Mouse (Mus musculus): Measurements from ENCODE around the gene Rela. TPM values are rescaled to one million over a fixed set of nuclear protein-coding genes. Genes with fewer than 3 reads are reported as not detected.

Rela gene
- total RNA-seq, 2 experiments from 2014 or later: 21.3 to 21.9 TPM

- intact Hi-C loops (cut with DNase I): loop anchor here (10.0 kb wide), 2 partner anchors 164 to 204 kb away; partner anchors contain the start of gene Tigd3
- peak in 1 of 2 experiments; percentile 67 for DNase-seq (ENCODE audit: extremely low spot score in 1 of 2, low spot score in 2 of 2)
These were observed 53.1 kb downstream of the Rela start for GRCm38 (mm10) chr19:5690343-5690735.

- no peak for DNase-seq (ENCODE audit: extremely low spot score in 1 of 2, low spot score in 2 of 2)
- intact Hi-C loops (cut with DNase I): loop anchor here (10.0 kb wide), 2 partner anchors 163 to 203 kb away; partner anchors contain the start of gene Tigd3
These were observed 54.3 kb downstream of the Rela start for GRCm38 (mm10) chr19:5691601-5692000.

- peak in 1 of 2 experiments; percentile 88 for DNase-seq (ENCODE audit: extremely low spot score in 1 of 2, low spot score in 2 of 2)
- intact Hi-C loops (cut with DNase I): loop anchor here (10.0 kb wide), 2 partner anchors 163 to 203 kb away; partner anchors contain the start of gene Tigd3
These were observed 55.0 kb downstream of the Rela start for GRCm38 (mm10) chr19:5692086-5692912.

GRCm38 (mm10) chr19:5692913-5693396 lies 55.7 kb downstream of the Rela start:
- intact Hi-C loops (cut with DNase I): loop anchor here (10.0 kb wide), 2 partner anchors 162 to 202 kb away; partner anchors contain the start of gene Tigd3
- no peak for DNase-seq (ENCODE audit: extremely low spot score in 1 of 2, low spot score in 2 of 2)

GRCm38 (mm10) chr19:5693801-5694200 lies 56.5 kb downstream of the Rela start:
- intact Hi-C loops (cut with DNase I): loop anchor here (10.0 kb wide), 2 partner anchors 161 to 201 kb away; partner anchors contain the start of gene Tigd3
- DNase-seq (ENCODE audit: extremely low spot score in 1 of 2, low spot score in 2 of 2): no peak

- intact Hi-C loops (cut with DNase I): loop anchor here (10.0 kb wide), 2 partner anchors 159 to 199 kb away; partner anchors contain the start of gene Tigd3
- DNase-seq (ENCODE audit: extremely low spot score in 1 of 2, low spot score in 2 of 2): no peak
These were observed 58.7 kb downstream of the Rela start for GRCm38 (mm10) chr19:5695849-5696462.

Small RNA genes lying within 50 kb of the gene (microRNA-seq; reads per million reads assigned to microRNA genes)
- 2.3 reads per million for gene Mir6987

Other genes starting within 250 kb of the Rela start
- 10 to 100 TPM; 80.1 to 97.5 TPM for gene Sart1, start 248.8 kb upstream of the Rela start, total RNA-seq (2021)
- not detected for gene Tsga10ip, start 235.0 kb upstream of the Rela start, total RNA-seq (2021)
- 100 to 1,000 TPM; 188 to 190 TPM for gene Drap1, start 212.5 kb upstream of the Rela start, total RNA-seq (2021)
- 10 to 100 TPM; 60.0 to 65.6 TPM for gene AI837181, start 212.3 kb upstream of the Rela start, total RNA-seq (2021)
- not detected for gene Fosl1, start 189.9 kb upstream of the Rela start, total RNA-seq (2021)
- gene Ccdc85b, start 179.6 kb upstream of the Rela start, total RNA-seq (2021): 10 to 100 TPM; 21.9 to 24.0 TPM
- gene Fibp, start 176.9 kb upstream of the Rela start, total RNA-seq (2021): 10 to 100 TPM; 89.9 to 90.4 TPM
- gene Ctsw, start 169.0 kb upstream of the Rela start, total RNA-seq (2021): 1 to 10 TPM; 2.5 to 4.9 TPM
- 10 to 100 TPM; 18.3 to 18.6 TPM for gene Efemp2, start 163.5 kb upstream of the Rela start, total RNA-seq (2021)
- 10 to 100 TPM; 32.2 to 33.3 TPM for gene Mus81, start 149.1 kb upstream of the Rela start, total RNA-seq (2021)
- 1,000 to 10,000 TPM; 1,943 to 1,967 TPM for gene Cfl1, start 147.0 kb upstream of the Rela start, total RNA-seq (2021)
- gene 1700020D05Rik, start 133.7 kb upstream of the Rela start, total RNA-seq (2021): 1 to 10 TPM; 4.8 to 5.4 TPM
- 10 to 100 TPM; 76.9 to 77.8 TPM for gene Snx32, start 126.9 kb upstream of the Rela start, total RNA-seq (2021)
- not detected for gene Ovol1, start 76.8 kb upstream of the Rela start, total RNA-seq (2021)
- gene Ap5b1, start 69.5 kb upstream of the Rela start, total RNA-seq (2021): 1 to 10 TPM; 8.3 to 9.2 TPM
- gene Rnaseh2c, start 35.6 kb upstream of the Rela start, total RNA-seq (2021): 10 to 100 TPM; 68.2 to 71.7 TPM
- gene Kat5, start 27.2 kb upstream of the Rela start, total RNA-seq (2021): 10 to 100 TPM; 70.9 to 79.7 TPM
- 10 to 100 TPM; 24.6 to 26.5 TPM for gene Sipa1, start 26.2 kb downstream of the Rela start, total RNA-seq (2021)
- 10 to 100 TPM; 11.9 to 14.3 TPM for gene Map3k11, start 51.3 kb downstream of the Rela start, total RNA-seq (2021)
- gene Pcnx3, start 51.4 kb downstream of the Rela start, total RNA-seq (2021): 10 to 100 TPM; 69.0 to 82.7 TPM
- gene Kcnk7, start 66.9 kb downstream of the Rela start, total RNA-seq (2021): not detected
- 10 to 100 TPM; 50.4 to 52.0 TPM for gene Ehbp1l1, start 88.8 kb downstream of the Rela start, total RNA-seq (2021)
- gene Fam89b, start 92.2 kb downstream of the Rela start, total RNA-seq (2021): 10 to 100 TPM; 46.6 to 47.6 TPM
- 10 to 100 TPM; 19.9 to 21.4 TPM for gene Ltbp3, start 103.4 kb downstream of the Rela start, total RNA-seq (2021)
- gene Scyl1, start 133.9 kb downstream of the Rela start, total RNA-seq (2021): 10 to 100 TPM; 79.4 to 82.8 TPM
- gene Frmd8, start 237.8 kb downstream of the Rela start, total RNA-seq (2021): 10 to 100 TPM; 10.7 to 12.4 TPM
- 1 to 10 TPM; 3.4 to 3.8 TPM for gene Slc25a45, start 240.3 kb downstream of the Rela start, total RNA-seq (2021)